Mouse (Mus musculus): ENCODE measurements at regions not wholly inside any gene's neighbourhood (a gene's known extent, or its start where the extent isn't known, plus 50 kb on each side); places are given as distances from the start of the nearest gene placed in this dataset.

- Histone ChIP-seq H3K4me1 (ENCODE audit: control insufficient read depth, insufficient read depth, low read length) (peaks cover 4% of the 10 kb centered on the region; the same call in 1 of the 2 replicates), H3K27me3 (ENCODE audit: control insufficient read depth, insufficient read depth, low read depth, low read length) (no peaks in the 10 kb centered on the region), H3K27ac (ENCODE audit: low read length) (no peak overlapping the region), H3K9ac (ENCODE audit: low read depth, low read length) (no peak overlapping the region), H3K9me3 (replicated peaks; ENCODE audit: control insufficient read depth, low read length, poor library complexity, severe bottlenecking) (no peaks in the 10 kb centered on the region), H3K4me2 (ENCODE audit: low read length) (no peak overlapping the region), H3K36me3 (ENCODE audit: control insufficient read depth, insufficient read depth, low read length) (no peaks in the 10 kb centered on the region), H3K4me3 (ENCODE audit: low read depth, low read length) (no peak overlapping the region)
- 82% methylated on average over 9 of the region's 9 CpGs for WGBS
- ATAC-seq: no peak
Measured at GRCm38 (mm10) chr15:11745629-11746372, 161.3 kb downstream of the Npr3 start.

- Histone ChIP-seq H3K4me2 (ENCODE audit: low read length) (no peak overlapping the region), H3K9me3 (replicated peaks; ENCODE audit: control insufficient read depth, low read length, poor library complexity, severe bottlenecking) (no peaks in the 10 kb centered on the region), H3K9ac (ENCODE audit: low read depth, low read length) (no peak overlapping the region), H3K4me1 (ENCODE audit: control insufficient read depth, insufficient read depth, low read length) (peaks cover 4% of the 10 kb centered on the region; the same call in 1 of the 2 replicates), H3K27me3 (ENCODE audit: control insufficient read depth, insufficient read depth, low read depth, low read length) (no peaks in the 10 kb centered on the region), H3K36me3 (ENCODE audit: control insufficient read depth, insufficient read depth, low read length) (no peaks in the 10 kb centered on the region), H3K27ac (ENCODE audit: low read length) (no peak overlapping the region), H3K4me3 (ENCODE audit: low read depth, low read length) (no peak overlapping the region)
- 54% methylated on average over 5 of the region's 5 CpGs for WGBS
- ATAC-seq: no peak
Measured at GRCm38 (mm10) chr15:11744903-11745302, 162.2 kb downstream of the Npr3 start.

GRCm38 (mm10) chr15:11744296-11744695 lies 162.8 kb downstream of the Npr3 start:
- Histone ChIP-seq H3K9me3 (replicated peaks; ENCODE audit: control insufficient read depth, low read length, poor library complexity, severe bottlenecking) (no peaks in the 10 kb centered on the region), H3K27me3 (ENCODE audit: control insufficient read depth, insufficient read depth, low read depth, low read length) (no peaks in the 10 kb centered on the region), H3K9ac (ENCODE audit: low read depth, low read length) (no peak overlapping the region), H3K4me1 (ENCODE audit: control insufficient read depth, insufficient read depth, low read length) (peaks cover 4% of the 10 kb centered on the region; the same call in 1 of the 2 replicates), H3K36me3 (ENCODE audit: control insufficient read depth, insufficient read depth, low read length) (no peaks in the 10 kb centered on the region), H3K4me3 (ENCODE audit: low read depth, low read length) (no peak overlapping the region), H3K4me2 (ENCODE audit: low read length) (no peak overlapping the region), H3K27ac (ENCODE audit: low read length) (no peak overlapping the region)
- WGBS: 81% methylated on average over 2 of the region's 2 CpGs
- no peak for ATAC-seq

- peaks cover 4% of the 10 kb centered on the region; the same call in 1 of the 2 replicates for H3K4me1 ChIP-seq (ENCODE audit: control insufficient read depth, insufficient read depth, low read length)
- H3K27ac ChIP-seq (ENCODE audit: low read length): no peak overlapping the region
- no peak overlapping the region for H3K4me3 ChIP-seq (ENCODE audit: low read depth, low read length)
- H3K4me2 ChIP-seq (ENCODE audit: low read length): no peak overlapping the region
- 67% methylated on average over 7 of the region's 7 CpGs for WGBS
- H3K9ac ChIP-seq (ENCODE audit: low read depth, low read length): no peak overlapping the region
- H3K27me3 ChIP-seq (ENCODE audit: control insufficient read depth, insufficient read depth, low read depth, low read length): no peaks in the 10 kb centered on the region
- H3K9me3 ChIP-seq (replicated peaks; ENCODE audit: control insufficient read depth, low read length, poor library complexity, severe bottlenecking): no peaks in the 10 kb centered on the region
- ATAC-seq: no peak
- no peaks in the 10 kb centered on the region for H3K36me3 ChIP-seq (ENCODE audit: control insufficient read depth, insufficient read depth, low read length)
Measured at GRCm38 (mm10) chr15:11742820-11743219, 164.3 kb downstream of the Npr3 start.

GRCm38 (mm10) chr15:11742346-11742729 lies 164.7 kb downstream of the Npr3 start:
- 14% methylated on average over 6 of the region's 6 CpGs for WGBS
- peak; percentile 55; the same call in 1 of the 2 replicates for ATAC-seq
- Histone ChIP-seq H3K36me3 (ENCODE audit: control insufficient read depth, insufficient read depth, low read length) (no peaks in the 10 kb centered on the region), H3K4me3 (ENCODE audit: low read depth, low read length) (peak overlapping the region; percentile 10; the same call in 1 of the 2 replicates), H3K4me1 (ENCODE audit: control insufficient read depth, insufficient read depth, low read length) (peaks cover 4% of the 10 kb centered on the region; the same call in 1 of the 2 replicates), H3K27ac (ENCODE audit: low read length) (no peak overlapping the region), H3K9ac (ENCODE audit: low read depth, low read length) (peak overlapping the region; percentile 35; the same call in 1 of the 2 replicates), H3K9me3 (replicated peaks; ENCODE audit: control insufficient read depth, low read length, poor library complexity, severe bottlenecking) (no peaks in the 10 kb centered on the region), H3K27me3 (ENCODE audit: control insufficient read depth, insufficient read depth, low read depth, low read length) (no peaks in the 10 kb centered on the region), H3K4me2 (ENCODE audit: low read length) (peak overlapping the region; percentile 39)

GRCm38 (mm10) chr15:11741598-11742345 lies 165.3 kb downstream of the Npr3 start:
- Histone ChIP-seq H3K27me3 (ENCODE audit: control insufficient read depth, insufficient read depth, low read depth, low read length) (no peaks in the 10 kb centered on the region), H3K4me2 (ENCODE audit: low read length) (peak overlapping the region; percentile 39), H3K9me3 (replicated peaks; ENCODE audit: control insufficient read depth, low read length, poor library complexity, severe bottlenecking) (no peaks in the 10 kb centered on the region), H3K4me3 (ENCODE audit: low read depth, low read length) (peak overlapping the region; percentile 10; the same call in 1 of the 2 replicates), H3K4me1 (ENCODE audit: control insufficient read depth, insufficient read depth, low read length) (peaks cover 4% of the 10 kb centered on the region; the same call in 1 of the 2 replicates), H3K27ac (ENCODE audit: low read length) (no peak overlapping the region), H3K36me3 (ENCODE audit: control insufficient read depth, insufficient read depth, low read length) (no peaks in the 10 kb centered on the region), H3K9ac (ENCODE audit: low read depth, low read length) (peak overlapping the region; percentile 35; the same call in 1 of the 2 replicates)
- 36% methylated on average over 18 of the region's 18 CpGs for WGBS
- peak; percentile 43; the same call in 1 of the 2 replicates for ATAC-seq

- Histone ChIP-seq H3K36me3 (ENCODE audit: control insufficient read depth, insufficient read depth, low read length) (no peaks in the 10 kb centered on the region), H3K4me2 (ENCODE audit: low read length) (no peak overlapping the region), H3K27me3 (ENCODE audit: control insufficient read depth, insufficient read depth, low read depth, low read length) (no peaks in the 10 kb centered on the region), H3K9ac (ENCODE audit: low read depth, low read length) (no peak overlapping the region), H3K27ac (ENCODE audit: low read length) (no peak overlapping the region), H3K4me3 (ENCODE audit: low read depth, low read length) (no peak overlapping the region), H3K4me1 (ENCODE audit: control insufficient read depth, insufficient read depth, low read length) (peaks cover 4% of the 10 kb centered on the region; the same call in 1 of the 2 replicates), H3K9me3 (replicated peaks; ENCODE audit: control insufficient read depth, low read length, poor library complexity, severe bottlenecking) (no peaks in the 10 kb centered on the region)
- no peak for ATAC-seq
- WGBS: 68% methylated on average over 4 of the region's 4 CpGs
Measured at GRCm38 (mm10) chr15:11737436-11738000, 169.6 kb downstream of the Npr3 start.

GRCm38 (mm10) chr15:11734639-11735265 lies 172.3 kb downstream of the Npr3 start:
- WGBS: 88% methylated on average over 5 of the region's 5 CpGs
- no peaks in the 10 kb centered on the region for H3K9me3 ChIP-seq (replicated peaks; ENCODE audit: control insufficient read depth, low read length, poor library complexity, severe bottlenecking)
- no peak for ATAC-seq
- no peak overlapping the region for H3K4me2 ChIP-seq (ENCODE audit: low read length)
- no peak overlapping the region for H3K9ac ChIP-seq (ENCODE audit: low read depth, low read length)
- no peaks in the 10 kb centered on the region for H3K4me1 ChIP-seq (ENCODE audit: control insufficient read depth, insufficient read depth, low read length)
- no peaks in the 10 kb centered on the region for H3K36me3 ChIP-seq (ENCODE audit: control insufficient read depth, insufficient read depth, low read length)
- no peaks in the 10 kb centered on the region for H3K27me3 ChIP-seq (ENCODE audit: control insufficient read depth, insufficient read depth, low read depth, low read length)
- H3K27ac ChIP-seq (ENCODE audit: low read length): no peak overlapping the region
- H3K4me3 ChIP-seq (ENCODE audit: low read depth, low read length): no peak overlapping the region

All from midbrain, embryonic 16.5 days (tissue).